Mouse (Mus musculus) spleen, adult 2 months (tissue): ENCODE results near the gene Lix1l.

Source experiments
- CTCF ChIP-seq: fragments of 200-500 bp; IDR thresholded peaks from 2 replicates; pipeline ENCODE4 v1.5.1; 2011; ENCODE audit warnings: mild to moderate bottlenecking, inconsistent platforms; ENCODE audit not compliant: insufficient read depth, insufficient read length, insufficient replicate concordance; ENCODE audit errors: extremely low read depth
- POLR2A ChIP-seq: fragments of 200-500 bp; IDR thresholded peaks from 2 replicates; pipeline ENCODE4 v1.6.1; 2011; ENCODE audit warnings: low read depth, low read length, inconsistent platforms

DNA sequence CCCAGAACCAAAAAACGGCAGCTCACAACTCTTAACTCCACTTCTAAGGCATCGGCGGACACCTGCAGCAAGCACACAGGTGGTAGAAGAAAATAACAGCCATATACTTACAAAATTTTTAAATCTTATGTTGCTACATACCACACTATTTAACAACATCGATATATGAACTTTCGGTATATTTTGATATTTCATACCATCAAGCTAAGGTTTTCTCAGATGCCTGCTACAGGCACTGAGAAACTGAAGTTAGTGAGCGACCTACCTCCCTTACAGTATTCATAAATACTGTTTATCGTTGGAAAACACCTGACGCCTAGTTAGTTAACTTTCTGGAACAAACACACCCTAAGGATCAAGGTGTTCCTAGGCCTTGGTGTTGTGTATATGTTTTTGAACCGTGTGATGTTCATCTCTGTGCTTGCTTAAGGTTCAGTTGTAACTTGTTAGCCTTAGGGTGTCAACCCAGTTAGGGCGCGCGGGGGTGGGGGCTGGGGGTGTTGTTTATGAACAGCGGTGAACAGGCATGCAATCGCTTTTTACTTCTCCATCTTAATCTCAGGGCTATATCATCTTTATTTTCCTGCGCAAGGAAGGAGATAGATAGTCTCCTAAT is 44.8 kb upstream of the Lix1l start:
- TF ChIP-seq CTCF, result no peak
- no peak for TF ChIP-seq POLR2A
